Mouse (Mus musculus) urinary bladder, postnatal 10 days (tissue): Measurements from ENCODE around the gene Nup214.
"Not testable (repeated sequence)": the region's sequence is repeated elsewhere in the genome, so short reads cannot be mapped to it uniquely, and the experiment has no call there.

ENCODE experiments used
- DNase-seq: peaks from one replicate; pipeline ENCODE4 v3.0.0; 2022; ENCODE audit warnings: low spot score

Nup214 gene

DNA sequence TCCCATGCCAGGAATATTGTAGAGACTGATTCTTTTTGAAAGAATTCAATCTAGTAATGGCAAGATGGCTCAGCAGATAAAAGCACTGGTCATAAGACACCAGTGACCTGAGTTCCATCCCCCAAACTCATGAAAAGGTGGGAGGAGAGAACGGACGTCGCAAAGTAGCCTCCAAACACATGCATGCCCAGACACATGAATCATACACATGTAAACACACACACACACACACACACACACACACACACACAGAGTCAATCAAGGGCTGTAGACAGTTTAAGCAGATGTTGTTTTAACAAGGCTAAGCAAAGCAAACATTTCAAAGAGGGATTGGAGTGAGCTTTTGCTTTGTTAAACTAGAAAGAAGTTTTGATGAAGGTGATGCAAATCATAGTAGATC is 10.0 kb upstream of the Nup214 start:
- DNase-seq = no peak

DNA sequence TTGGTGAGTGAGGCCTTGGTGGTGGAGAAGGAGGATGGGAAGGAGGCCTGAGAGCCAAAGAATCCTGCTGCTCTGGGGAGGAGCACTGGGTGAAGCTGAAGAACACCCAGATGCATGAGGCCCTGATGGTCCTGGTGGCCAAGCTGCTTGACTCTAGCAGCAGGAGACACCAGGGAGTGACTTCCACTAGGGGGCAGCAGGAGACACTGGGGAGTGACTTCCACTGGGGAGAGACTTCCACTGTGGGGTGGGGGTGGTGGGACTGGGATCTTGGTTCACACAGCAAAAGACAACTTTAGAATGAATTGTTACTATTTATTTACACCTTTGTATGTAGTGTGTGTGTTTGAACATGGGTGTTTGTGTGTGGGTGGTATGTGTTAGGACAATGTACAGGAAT is 9.1 kb upstream of the Nup214 start:
- DNase-seq = no peak

DNA sequence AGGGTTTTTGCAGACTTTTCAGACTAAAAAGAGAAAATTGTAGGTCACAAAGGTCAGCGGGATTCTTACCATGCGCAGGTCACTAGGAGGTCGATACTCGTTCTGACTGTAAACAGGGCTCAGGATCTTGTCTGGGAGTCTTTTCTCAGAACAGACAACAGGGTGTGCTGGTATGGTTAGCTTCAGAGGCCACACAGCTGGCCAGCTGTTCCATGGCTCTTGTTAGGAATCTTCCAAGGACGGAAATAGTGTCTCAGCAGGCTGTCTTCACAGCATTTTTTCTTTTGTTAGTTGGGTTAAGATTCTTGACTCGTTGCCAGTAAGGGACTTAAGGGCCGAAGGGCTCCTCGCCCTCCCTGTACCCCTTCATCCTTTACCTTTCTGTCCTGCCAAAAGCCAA is 7.4 kb upstream of the Nup214 start:
- DNase-seq = no peak

DNA sequence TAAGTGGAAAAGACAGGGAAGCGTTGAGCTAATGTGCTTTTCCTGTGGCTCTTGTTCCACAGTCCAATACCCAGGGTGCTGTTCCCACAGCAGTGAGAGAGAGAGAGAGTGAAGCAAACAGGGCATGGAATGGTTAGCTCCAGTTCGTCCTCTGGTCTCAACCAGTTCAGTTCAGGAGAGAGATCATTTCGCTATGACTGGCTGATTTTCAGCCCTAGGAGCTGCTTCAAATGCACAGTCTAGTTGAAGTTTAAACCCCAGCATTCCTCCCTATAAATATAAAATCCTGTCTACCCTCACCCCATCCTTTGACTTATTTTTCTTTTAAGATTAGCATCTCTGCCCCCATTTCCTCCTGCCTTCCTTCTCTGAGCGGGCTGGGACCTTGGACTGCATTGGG is 1.6 kb upstream of the Nup214 start:
- DNase-seq = no peak

DNA sequence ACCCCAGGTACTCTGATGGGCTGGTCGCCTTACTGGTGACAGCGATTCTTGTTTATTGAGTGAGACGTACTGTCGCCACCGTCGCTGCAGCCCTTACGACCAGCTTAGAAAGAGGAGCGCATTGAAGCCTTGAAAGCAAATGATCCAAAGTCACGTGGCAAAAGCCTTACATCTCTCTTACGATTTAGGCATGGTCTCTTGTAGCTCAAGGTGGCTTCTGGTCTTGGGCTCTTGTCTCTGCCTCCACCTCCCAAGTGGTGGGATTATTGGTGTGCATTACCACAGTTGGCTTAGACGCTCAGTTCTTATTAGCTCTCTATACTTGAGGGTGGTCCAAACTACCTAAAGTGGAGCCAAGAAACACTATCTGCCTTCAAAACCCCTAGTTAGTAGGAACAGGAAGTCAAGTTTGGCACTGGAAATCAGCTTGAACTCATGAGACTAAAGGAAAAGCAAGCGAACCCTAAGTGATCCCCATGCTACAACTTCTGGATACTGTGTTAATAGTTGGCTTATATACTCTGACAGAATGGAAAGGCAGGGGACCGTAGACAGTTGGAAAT is 654 bp downstream of the Nup214 start:
- no peak for DNase-seq

DNA sequence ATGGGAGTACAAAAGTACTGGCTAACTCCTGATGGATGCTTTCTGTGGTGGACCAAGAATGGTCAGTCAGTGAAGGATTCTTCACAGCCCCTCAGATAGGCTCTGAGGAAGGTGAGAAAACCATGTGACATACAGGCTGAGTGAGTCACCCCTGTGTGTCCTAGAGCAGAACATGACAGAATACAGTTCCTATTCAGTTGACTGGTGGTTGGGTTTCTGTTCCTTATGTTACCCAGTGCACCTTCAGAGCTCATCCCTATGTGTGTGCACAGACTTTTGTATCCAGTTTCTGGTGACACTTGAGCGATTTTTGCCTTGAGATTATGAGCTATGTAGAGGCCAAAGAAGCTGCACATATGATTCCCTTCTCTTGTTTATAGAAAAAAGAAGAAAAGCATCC is 13.5 kb downstream of the Nup214 start:
- no peak for DNase-seq

DNA sequence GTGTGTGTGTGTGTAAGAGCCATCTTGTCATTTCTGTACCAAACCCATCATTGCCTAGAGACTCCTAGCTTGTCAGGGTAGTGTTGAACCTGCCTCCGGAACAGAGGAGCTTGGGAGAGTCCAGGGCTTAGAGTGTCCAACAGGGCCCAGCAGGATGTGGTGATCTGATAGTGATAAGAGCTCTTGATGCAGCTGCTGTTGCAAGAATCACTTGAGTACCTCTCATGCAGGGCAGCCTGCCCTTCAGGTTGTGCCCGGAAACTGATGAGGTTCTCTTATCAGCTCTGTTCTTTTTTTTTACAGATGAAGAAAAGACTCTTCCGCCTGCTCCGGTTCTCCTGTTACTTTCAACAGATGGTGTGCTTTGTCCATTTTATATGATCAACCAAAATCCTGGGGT is 16.7 kb downstream of the Nup214 start:
- no peak for DNase-seq

DNA sequence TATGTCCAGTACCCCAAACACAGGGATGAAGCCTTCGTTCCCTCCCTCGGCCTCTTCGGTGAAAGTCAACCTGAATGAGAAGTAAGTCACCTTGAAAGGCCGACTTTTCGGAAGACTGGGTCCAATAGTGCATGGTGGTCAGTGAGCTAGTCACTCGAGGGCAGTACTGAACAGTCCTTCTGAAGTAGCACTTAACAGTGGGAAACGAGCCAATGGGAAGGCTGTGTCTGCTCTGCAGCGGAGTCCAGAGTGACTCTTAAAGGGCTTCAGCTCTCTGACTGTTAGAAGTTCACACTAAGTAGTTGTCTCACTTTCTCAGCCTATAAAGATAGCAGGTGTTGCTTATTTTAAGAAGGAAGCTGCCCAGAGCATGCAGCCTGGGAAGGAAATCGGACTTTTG is 20.7 kb downstream of the Nup214 start:
- no peak for DNase-seq

DNA sequence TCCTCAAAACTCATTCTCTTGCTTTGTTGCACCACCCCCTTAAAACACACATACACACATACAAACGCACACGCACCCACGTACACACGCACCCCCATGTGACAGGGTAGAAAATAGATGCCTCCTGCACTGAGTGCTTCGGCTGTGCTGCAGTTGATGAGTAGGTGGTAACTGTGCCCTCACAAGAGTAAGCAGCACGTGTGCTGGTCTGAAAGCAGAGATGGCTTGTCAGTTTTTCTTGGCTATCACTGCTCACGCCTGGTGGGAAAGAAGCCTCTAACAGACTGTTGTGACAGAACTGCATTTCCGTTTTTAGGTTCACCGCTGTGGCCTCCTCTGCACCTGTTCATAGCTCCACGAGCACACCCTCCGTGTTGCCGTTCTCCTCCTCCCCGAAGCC is 21.8 kb downstream of the Nup214 start:
- DNase-seq = no peak

DNA sequence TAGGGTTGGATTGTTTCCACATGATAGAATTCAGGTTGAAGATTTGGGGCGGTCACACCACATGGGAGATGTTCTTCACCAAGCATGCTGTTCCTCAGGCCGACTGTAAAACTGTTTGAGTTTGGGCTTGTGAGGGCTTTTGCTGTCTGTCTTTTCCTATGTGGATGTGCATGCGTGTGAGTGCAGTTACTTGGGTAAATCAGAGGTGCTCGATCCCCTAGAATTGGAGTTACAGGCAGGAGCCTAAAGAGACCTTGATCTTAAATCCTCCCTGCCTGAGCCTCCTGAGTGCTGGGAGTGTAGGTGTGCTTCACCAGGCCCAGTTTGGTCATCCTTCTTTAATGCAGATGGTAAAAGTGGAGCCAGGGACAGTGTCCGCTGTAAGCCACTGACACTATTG is 23.3 kb downstream of the Nup214 start:
- no peak for DNase-seq

DNA sequence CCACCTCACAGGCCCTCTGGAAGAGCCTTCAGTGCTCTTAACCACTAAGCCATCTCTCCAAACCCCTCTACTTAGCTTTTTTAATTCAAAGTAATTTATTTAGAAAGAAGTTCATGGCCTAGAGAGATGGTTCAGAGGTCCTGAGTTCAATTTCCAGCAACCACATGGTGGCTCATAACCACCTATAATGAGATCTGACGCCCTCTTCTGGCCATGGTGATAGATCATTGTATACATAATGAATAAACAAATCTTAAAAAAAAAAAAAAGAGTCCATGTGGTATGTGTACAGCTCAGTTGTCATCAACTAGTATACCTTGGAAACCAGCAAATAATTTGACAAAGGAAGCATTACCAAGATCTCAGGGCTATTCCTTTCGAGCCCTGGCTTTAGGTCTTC is 24.2 kb downstream of the Nup214 start:
- no peak for DNase-seq

DNA sequence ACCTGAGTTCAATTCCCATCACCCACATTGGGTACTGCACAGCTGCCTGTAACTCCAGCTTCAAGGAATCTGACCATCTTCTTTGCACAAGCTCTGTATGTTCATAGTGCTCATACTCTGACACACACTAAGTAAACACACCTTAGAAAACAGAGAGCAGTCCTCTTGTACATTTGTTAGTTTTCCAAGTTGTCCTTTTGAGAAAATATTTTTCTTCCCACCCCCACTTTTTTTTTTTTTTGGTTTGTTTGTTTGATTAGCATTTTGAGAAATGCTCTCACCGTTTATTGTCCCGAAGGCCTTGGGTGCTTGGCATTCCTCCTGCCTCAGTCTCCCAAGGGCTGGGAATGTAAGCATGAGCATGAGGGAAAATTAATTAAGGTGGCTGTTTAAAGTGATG is 34.1 kb downstream of the Nup214 start:
- no peak for DNase-seq

DNA sequence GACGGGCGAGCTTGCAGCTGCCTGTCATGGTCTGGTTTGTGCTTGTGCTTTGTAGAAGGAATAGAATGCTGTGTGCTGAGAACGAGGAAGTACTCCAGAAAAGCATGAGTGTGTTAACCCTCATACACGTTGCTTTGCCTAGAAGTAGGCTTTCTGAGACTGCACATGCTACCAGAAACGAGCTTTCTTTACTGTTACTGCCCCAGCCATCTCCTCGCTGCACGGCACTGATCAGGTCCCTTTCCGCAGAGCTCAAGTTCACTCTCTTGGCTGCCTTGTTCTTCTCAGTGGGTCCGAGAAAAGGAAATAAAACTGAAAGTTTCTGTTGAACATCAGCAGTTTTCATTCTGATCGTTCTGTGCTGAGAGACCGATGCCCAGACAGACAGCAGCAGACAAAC is 34.5 kb downstream of the Nup214 start:
- DNase-seq = no peak

DNA sequence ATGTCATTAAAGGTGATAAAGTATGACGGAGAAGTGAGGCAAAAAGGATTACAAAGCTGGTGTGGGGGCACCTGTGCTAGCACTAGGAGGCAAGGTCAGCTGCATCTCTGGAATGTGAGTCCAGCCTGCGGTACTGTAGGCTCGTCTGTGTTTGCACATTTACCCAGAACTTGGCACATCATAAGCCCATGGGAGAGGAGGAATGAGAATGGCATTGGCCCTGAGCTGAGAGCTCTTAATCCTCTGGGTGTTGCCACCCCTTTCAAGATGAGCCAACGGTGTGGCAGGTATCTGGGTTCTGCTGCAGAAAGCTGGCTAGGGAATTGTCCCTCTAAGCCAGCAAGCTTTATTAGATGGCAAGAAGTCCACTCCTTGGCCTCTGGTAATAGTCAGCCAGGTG is 45.5 kb downstream of the Nup214 start:
- DNase-seq = no peak

DNA sequence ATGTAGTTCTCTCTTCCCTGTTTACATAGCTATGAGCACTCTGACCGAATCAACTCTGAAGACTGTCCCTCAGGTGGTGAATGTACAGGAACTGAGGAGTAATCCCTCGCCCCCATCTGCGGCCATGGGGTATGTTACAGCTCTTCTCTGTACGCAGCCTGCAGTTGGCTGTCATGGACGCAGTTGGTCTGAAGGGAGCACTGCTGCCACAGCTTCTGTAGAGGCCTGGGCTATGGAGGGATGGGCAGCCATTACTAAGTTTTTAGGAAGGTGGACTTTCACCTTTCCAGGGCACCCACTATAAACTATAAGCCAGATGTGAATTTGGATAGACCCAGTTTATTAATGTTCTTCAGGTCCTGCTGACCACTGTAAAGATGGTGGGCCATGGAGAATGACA is 46.0 kb downstream of the Nup214 start:
- DNase-seq = no peak

DNA sequence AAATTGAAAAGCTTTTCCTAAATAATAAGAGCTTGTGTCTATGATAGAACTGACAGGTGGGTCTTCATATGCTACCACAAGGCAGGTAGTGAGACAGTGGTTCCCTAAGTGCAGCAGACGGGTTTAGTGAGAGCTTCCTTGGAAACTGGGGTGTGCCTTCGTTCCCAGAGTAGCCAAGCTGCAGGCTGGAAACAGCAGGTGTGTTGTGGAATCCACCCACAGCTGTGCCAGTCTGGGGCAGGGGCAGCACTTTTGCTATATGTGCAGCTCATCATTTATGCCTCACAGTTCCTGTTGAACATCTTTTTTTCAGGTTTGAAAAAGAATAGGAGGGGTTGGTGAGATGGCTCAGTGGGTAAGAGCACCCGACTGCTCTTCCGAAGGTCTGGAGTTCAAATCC is 50.1 kb downstream of the Nup214 start:
- no peak for DNase-seq

DNA sequence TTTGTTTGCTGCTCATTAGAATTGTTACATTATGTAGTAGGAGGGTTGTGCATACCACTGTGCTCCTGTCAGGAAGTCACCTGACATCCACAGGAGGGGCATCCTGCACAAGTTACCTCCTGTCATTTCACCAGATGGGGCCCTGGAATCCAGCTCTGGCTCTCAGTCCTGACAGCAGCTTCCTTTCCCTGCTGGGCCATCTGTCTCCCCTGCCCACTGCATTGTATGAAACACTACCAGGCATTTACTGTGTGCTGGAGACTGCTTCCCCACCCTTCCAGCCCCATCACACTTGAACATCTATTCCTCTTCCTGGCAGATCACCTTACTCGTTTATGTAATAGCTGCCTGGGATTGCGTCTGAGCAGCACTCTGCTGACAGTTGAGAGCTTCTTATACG is 55.4 kb downstream of the Nup214 start:
- DNase-seq = no peak

DNA sequence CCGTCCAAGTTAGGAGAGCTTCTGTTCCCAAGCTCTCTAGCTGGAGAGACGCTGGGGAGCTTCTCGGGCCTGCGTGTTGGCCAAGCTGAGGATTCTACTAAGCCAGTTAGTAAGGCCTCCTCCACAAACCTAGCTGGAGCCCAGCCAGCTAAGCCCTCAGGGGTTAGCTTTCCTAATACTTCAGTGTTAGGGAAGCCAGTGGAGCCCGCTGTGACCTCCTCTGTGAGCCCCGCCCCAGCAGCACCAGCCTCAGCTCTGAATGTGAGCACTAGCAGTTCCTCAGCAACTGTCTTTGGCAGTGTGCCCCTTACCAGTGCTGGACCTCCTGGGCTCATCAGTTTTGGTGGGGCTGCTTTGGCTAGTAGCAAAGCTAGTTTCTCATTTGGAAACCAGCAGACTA is 59.2 kb downstream of the Nup214 start:
- DNase-seq = no peak

DNA sequence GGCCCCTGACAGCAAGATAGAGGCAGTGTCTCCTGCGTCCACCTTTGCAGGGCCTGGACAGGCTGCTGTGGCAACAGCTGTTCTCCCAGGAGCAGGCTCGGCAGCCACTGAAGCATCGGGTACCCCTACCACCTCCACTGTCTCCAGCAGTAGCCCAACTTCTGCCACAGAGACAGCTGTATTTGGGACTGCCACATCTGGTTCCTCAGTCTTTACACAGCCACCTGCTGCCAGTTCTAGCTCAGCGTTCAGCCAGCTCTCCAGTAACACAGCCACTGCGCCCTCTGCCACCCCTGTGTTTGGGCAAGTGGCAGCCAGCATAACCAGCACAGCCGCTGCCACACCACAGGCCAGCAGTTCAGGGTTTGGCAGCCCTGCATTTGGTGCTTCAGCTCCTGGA is 60.0 kb downstream of the Nup214 start:
- DNase-seq = no peak

DNA sequence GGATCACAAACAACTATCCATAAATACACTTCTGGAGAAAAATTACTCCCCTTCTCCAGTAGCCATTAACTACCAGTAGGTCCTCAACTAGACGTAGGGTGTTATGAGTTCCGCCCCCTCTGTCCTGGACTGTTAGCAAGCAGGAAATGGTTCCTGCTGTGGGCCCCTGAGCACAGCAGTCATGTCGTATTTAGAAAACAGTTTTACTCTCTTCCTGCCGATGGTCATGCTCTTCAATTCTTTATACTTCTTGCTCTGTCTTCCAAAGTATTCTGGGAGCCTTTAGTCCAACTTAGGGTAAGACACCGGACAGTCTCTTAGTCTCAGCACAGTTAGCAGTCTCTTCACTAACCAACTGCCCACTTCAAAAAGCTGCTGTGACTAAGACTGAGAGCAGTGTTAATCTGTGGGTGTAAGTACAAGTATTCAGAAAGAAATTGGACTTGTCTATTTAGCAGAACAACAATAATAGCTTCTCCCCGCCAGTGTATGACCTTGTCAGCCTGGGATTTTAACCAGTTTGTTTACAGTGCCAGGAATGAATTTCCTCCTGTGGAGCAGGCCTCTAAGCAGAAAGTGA is 63.1 kb downstream of the Nup214 start:
- no peak for DNase-seq

DNA sequence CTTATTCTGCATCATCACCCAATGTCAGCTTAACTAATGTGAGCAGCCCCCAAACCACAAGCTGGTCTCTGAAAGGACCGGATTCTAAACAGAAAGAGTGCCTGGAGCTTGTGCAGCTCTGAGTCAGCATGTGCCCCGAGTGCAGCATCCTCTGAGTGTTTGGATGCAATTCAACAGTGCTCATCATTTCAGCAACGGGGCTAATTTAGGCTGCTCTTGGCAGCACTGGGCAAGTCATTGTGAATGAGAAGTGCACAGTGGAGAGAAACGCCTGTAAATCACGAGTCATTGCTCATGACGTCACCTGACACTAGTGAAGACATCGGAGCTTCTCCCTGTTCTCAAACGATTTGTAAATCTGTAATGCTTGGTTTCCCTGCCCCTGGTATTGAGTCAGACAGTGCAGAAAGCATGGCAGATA is 64.4 kb downstream of the Nup214 start:
- no peak for DNase-seq

DNA sequence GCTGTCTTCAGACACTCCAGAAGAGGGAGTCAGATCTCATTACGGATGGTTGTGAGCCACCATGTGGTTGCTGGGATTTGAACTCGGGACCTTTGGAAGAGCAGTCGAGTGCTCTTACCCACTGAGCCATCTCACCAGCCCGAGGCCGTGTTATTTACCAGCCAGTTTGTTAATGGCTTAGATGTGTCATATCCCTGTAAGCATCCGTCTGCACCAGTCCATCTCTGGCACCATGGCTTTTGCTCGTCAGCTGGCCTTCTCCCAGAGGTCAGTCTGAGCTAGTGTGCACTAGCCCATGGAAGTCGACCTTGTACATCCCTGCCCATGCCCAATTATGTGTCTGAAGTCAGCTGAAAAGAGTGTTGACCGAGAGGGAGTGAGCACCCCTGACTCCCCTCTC is 66.4 kb downstream of the Nup214 start:
- not testable (repeated sequence) for DNase-seq

DNA sequence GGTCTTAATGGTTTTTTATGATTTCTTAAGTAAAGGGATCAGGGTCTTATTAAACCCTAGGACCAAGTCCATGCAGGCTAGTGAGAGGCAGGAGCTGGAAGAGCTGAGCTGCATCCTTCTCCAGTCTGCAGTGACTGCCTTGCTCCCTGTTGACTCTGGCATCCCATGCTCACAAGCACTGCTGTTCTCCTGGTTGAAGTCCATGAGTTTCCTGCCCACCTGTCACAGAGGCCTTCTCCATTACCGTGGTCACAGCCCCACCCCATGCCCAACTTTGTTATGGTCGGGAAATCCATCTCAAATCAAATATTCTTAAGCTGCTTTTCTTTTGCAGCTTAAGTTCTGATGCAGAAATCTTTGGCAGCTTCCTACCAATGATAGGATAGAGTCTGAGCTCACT is 66.9 kb downstream of the Nup214 start:
- DNase-seq = no peak

DNA sequence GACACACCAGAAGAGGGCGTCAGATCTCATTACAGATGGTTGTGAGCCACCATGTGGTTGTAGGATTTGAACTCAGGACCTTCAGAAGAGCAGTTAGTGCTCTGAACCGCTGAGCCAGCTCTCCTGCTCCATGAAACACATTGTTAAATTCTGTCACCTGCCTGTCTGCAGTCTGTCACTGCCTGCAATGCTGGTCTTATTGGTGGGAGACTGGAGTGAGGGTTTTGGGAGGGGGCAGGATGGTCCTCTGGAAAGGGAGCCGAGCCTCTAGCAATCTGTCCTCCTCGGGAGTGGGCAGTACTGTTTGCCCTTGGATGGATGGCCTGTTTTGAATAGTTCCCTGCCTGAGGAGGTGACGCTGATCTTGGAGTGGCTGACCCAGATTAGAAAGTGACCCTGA is 69.6 kb downstream of the Nup214 start:
- no peak for DNase-seq

DNA sequence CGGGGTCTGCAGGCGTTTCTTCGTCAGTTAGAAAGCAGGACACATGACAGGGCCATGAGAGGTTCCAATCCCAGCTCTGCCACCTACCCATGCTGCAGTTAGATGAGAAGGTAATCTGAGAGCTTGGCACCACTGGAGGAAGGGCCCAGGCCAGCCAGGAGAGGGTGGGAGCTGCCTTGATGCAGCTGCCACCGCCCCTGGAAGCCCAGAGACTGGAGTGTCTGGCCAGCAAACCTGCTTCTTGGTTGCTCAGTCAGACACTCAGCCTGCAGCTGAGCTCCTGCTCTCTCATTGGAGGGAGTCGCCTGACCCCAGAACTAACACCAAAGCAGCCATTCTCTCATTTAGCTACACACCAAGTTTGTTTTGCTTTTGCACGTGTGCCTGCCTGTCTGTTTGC is 71.1 kb downstream of the Nup214 start:
- no peak for DNase-seq
